Mouse (Mus musculus) midbrain, embryonic 11.5 days (tissue): ENCODE results near the gene Shox2. TPM values are rescaled to one million over a fixed set of nuclear protein-coding genes. Genes with fewer than 3 reads are reported as not detected.

Experiments used
- polyA plus RNA-seq: library from polyadenylated mRNA; unstranded; fragments of >200 nt; fragmentation: Nextera tagmentation; extraction: Ambion mirVana; gene quantifications from 2 replicates; pipeline ENCODE4 v1.2.1, GENCODE M21; 2014

Gene Shox2
- polyA plus RNA-seq, 1 experiment from 2014 or later, result 54.3 TPM

Other genes with a start within 250 kb of the Shox2 start
- 59.6 and 61.7 TPM in 2 replicates for gene Rsrc1, start 381 bp downstream of the Shox2 start, polyA plus RNA-seq